Mouse (Mus musculus): ENCODE data around the gene Mki67.

- no peak for TF ChIP-seq CTCF (IDR thresholded peaks at IDR 0.05; ENCODE audit: insufficient read depth, low read length)
- no peak for TF ChIP-seq POLR2A (IDR thresholded peaks at IDR 0.05; ENCODE audit: borderline replicate concordance, extremely low read depth, low read depth, low read length)
Observed at GRCm38 (mm10) chr7:135710702-135711101, 5.5 kb downstream of the Mki67 start.

Measured in lung, adult 2 months (tissue).